Mouse (Mus musculus) limb, embryonic 12.5 days (tissue): Measurements from ENCODE around the gene Tnfaip8l3. TPM values are rescaled to one million over a fixed set of nuclear protein-coding genes. Genes with fewer than 3 reads are reported as not detected.
A peak's percentile ranks its signal among the peaks of the same experiment; 100 is the strongest.

Experiments
- ATAC-seq: fragments of 200-750 bp; cut with Nextera tagmentation; 2 replicates; pipeline ENCODE4 v1.8.0; 2017; ENCODE audit warnings: low read depth, moderate TSS enrichment; ENCODE audit not compliant: insufficient number of reproducible peaks, insufficient read depth, low FRiP score, low TSS enrichment
- H3K27ac ChIP-seq: fragments of 300-500 bp; sonication (generic); 2 replicates; pipeline ENCODE4 v1.5.1; 2016; ENCODE audit warnings: mild to moderate bottlenecking, moderate library complexity
- H3K27me3 ChIP-seq: fragments of 300-500 bp; sonication (generic); 2 replicates; pipeline ENCODE4 v1.6.1; 2016; ENCODE audit warnings: mild to moderate bottlenecking, moderate library complexity
- H3K36me3 ChIP-seq: fragments of 300-500 bp; sonication (generic); 2 replicates; pipeline ENCODE4 v1.6.1; 2016; ENCODE audit warnings: mild to moderate bottlenecking, moderate library complexity
- H3K4me1 ChIP-seq: fragments of 300-500 bp; sonication (generic); replicated peaks from 2 replicates; pipeline ENCODE4 v1.6.1; 2016
- H3K4me2 ChIP-seq: fragments of 300-500 bp; sonication (generic); 2 replicates; pipeline ENCODE4 v1.6.1; 2016; ENCODE audit warnings: mild to moderate bottlenecking, moderate library complexity
- H3K4me3 ChIP-seq: fragments of 300-500 bp; sonication (generic); replicated peaks from 2 replicates; pipeline ENCODE4 v1.5.1; 2016; ENCODE audit warnings: mild to moderate bottlenecking
- H3K9ac ChIP-seq: fragments of 300-500 bp; sonication (generic); replicated peaks from 2 replicates; pipeline ENCODE4 v1.6.1; 2016; ENCODE audit warnings: mild to moderate bottlenecking, moderate library complexity
- H3K9me3 ChIP-seq: fragments of 300-500 bp; sonication (generic); 2 replicates; pipeline ENCODE4 v1.6.1; 2016; ENCODE audit warnings: mild to moderate bottlenecking, moderate library complexity
- WGBS: fragments of 180-500 bp; shearing (Covaris S2); methylation state at CpG from one replicate; pipeline ENCODE4 v1.1.7; 2016; 5-methylcytosine and 5-hydroxymethylcytosine counted together
- polyA plus RNA-seq: library from polyadenylated mRNA; unstranded; fragments of >200 nt; fragmentation: Nextera tagmentation; extraction: Ambion mirVana; gene quantifications from 2 replicates; pipeline ENCODE4 v1.2.1, GENCODE M21; 2016

Tnfaip8l3 gene
- polyA plus RNA-seq = 0.23 and 0.28 TPM in 2 replicates

DNA sequence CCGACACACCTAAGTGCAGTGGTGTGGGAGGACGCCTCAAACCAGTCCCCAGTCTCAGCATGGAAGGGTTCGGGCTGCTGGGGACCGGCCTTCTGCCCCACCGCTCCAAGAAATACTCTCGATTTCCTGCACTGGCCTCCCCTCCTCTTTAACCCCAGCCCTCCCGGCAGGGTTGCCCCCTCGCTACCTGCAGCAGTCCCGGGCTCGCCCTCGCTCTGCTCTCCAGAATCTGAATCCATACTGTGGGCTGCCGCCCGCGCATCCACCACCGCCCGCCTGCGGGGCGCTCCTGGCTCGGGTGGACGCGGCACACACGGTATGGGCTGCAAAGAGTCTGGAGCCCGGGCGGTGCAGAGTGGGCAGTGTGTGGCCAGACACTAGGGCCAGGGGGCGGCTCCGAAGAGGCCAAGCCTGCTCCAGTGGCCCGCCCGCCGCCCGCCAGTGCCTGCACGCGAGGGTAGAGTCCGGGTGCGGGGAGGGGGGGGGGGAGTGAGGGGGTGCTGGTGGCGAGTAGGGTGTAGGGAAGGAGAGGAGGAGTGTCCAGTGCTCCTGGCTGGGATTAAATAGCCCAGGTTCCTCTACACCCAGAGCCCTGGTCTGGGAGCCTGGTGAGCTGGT, at the start of gene Tnfaip8l3:
Gene Tnfaip8l3, minus strand, starts transcription at position 357 of the 618 bp plus-strand sequence.
- Histone ChIP-seq H3K27me3 (peaks cover 44% of the 10 kb centered on the region), H3K9me3 (no peaks in the 10 kb centered on the region), H3K36me3 (no peaks in the 10 kb centered on the region), H3K4me1 (peaks cover 11% of the 10 kb centered on the region), H3K4me3 (peak within 1 kb of the TSS; percentile 58), H3K4me2 (peak within 1 kb of the TSS; percentile 100), H3K27ac (no peak within 1 kb of the TSS), H3K9ac (peak within 1 kb of the TSS; percentile 74)
- WGBS = under 1% methylated on average over 35 of the region's 35 CpGs
- ATAC-seq = peak; percentile 87

DNA sequence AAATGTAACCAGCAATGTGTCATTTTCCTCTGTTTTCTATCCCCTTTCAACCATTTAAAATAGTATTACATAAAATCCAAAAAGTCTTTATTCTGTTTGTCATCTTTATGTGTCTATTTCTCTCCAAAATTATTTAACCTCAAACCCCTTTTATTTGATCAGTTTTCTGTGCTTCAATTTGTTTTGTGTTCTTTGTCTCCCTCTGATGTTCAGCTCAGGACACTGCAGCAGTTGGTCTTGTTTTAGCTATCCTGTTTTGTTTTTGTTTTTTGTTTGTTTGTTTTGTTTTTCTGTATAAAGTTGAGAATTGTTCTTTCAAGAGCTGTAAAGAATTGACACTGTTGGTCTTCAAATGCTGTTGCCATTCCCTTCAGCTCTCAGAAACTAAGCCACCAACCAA, 44.5 kb upstream of the Tnfaip8l3 start:
- Histone ChIP-seq H3K36me3 (no peaks in the 10 kb centered on the region), H3K4me1 (no peaks in the 10 kb centered on the region), H3K4me2 (no peak overlapping the region), H3K27me3 (no peaks in the 10 kb centered on the region), H3K4me3 (no peak overlapping the region), H3K9ac (no peak overlapping the region), H3K27ac (no peak overlapping the region), H3K9me3 (0 out of 2 replicates have a peak, but pooled peaks cover 5% of the 10 kb centered on the region)
- ATAC-seq = no peak

DNA sequence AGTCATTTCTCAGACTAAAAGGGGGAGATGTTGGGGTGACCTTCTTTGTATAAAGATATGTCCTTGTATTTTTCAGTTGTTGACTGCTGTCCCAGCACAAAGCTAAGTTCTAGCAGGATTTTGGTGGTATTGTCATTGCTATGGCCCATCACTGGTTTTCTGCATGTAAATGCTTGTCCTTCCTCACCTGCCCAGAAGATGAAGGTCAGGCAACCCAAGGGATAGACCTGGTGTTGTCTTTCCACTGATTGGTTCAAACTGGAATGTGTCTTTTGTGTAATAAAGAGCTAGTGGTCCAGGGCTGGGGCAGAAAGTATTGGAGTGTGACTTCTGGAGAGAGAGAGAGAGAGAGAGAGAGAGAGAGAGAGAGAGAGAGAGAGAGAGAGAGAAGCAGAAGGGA, 30.4 kb upstream of the Tnfaip8l3 start:
- Histone ChIP-seq H3K27ac (no peak overlapping the region), H3K9ac (no peak overlapping the region), H3K4me3 (no peak overlapping the region), H3K36me3 (no peaks in the 10 kb centered on the region), H3K4me1 (no peaks in the 10 kb centered on the region), H3K9me3 (peaks cover 3% of the 10 kb centered on the region; the same call in 1 of the 2 replicates), H3K27me3 (no peaks in the 10 kb centered on the region), H3K4me2 (no peak overlapping the region)
- ATAC-seq = no peak

DNA sequence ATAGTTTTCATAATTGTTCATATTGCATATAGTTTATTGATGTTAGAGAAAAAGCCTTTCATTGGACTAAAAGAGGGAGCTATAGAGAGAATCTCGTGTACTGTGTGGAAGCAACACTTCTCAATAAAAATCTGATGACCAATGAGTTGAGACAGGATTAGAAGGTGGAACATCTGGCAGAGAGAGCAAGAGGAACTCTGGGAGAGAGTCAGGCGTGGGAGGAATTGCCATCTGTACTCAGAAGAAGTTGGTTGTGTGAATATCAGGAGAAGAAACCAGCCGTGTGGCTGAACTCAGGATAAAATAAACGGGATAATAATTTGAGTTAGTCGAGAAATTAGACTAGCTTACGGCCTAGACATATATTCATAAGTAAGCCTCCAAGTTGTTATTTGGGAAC, 28.9 kb upstream of the Tnfaip8l3 start:
- Histone ChIP-seq H3K9ac (no peak overlapping the region), H3K27ac (no peak overlapping the region), H3K9me3 (peaks cover under 1% of the 10 kb centered on the region; the same call in 1 of the 2 replicates), H3K36me3 (no peaks in the 10 kb centered on the region), H3K27me3 (no peaks in the 10 kb centered on the region), H3K4me1 (no peaks in the 10 kb centered on the region), H3K4me2 (no peak overlapping the region), H3K4me3 (no peak overlapping the region)
- WGBS = 73% methylated on average over 6 of the region's 6 CpGs
- ATAC-seq = no peak

DNA sequence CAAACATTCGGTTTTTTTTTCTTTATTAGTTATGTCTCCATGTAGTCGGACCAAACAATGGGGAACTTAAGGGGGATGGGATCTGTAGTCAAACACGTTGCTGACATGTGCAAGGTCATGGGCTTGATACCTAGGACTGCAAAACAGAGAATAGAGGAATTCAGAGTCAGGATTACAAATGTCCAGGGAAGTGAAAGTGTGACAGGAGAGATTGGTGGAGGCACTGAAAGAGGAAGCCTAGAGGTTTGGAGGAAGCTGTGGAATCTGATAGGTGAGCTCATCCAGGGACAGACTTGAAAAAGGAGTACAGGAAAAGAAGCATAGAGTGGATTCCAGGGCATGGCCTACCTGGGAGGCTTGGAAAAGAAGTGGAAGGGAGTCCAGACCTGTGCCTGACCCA, 16.1 kb upstream of the Tnfaip8l3 start:
- no peak overlapping the region for H3K4me2 ChIP-seq
- H3K36me3 ChIP-seq = no peaks in the 10 kb centered on the region
- no peaks in the 10 kb centered on the region for H3K4me1 ChIP-seq
- no peak for ATAC-seq
- WGBS = 73% methylated on average over 3 of the region's 3 CpGs
- no peaks in the 10 kb centered on the region for H3K27me3 ChIP-seq
- no peak overlapping the region for H3K9ac ChIP-seq
- no peaks in the 10 kb centered on the region for H3K9me3 ChIP-seq
- no peak overlapping the region for H3K27ac ChIP-seq
- H3K4me3 ChIP-seq = no peak overlapping the region

DNA sequence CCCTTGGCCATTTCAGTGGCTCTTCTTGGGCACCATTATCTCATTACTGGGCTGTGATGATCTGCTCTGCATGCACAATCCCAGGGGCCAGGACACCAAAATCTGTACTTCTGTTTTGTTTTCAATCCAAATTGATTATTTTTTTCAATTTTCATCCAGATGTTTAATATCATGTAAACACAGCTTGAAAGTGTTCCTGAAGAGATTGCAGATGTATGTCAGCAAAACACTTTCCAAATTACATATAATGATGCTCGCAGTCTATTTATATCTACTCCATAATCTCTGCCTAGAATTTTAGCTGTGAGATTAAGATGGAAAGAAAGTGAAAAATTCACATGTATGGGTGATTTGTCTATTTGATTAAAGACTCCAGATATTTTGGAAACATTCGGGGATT, 9.6 kb upstream of the Tnfaip8l3 start:
- no peak for ATAC-seq
- H3K27me3 ChIP-seq = no peaks in the 10 kb centered on the region; the same call in 1 of the 2 replicates
- no peak overlapping the region for H3K27ac ChIP-seq
- H3K4me2 ChIP-seq = no peak overlapping the region
- WGBS = 91% methylated on average over 2 of the region's 2 CpGs
- no peaks in the 10 kb centered on the region for H3K9me3 ChIP-seq
- no peaks in the 10 kb centered on the region for H3K36me3 ChIP-seq
- no peak overlapping the region for H3K9ac ChIP-seq
- no peak overlapping the region for H3K4me3 ChIP-seq
- H3K4me1 ChIP-seq = no peaks in the 10 kb centered on the region

DNA sequence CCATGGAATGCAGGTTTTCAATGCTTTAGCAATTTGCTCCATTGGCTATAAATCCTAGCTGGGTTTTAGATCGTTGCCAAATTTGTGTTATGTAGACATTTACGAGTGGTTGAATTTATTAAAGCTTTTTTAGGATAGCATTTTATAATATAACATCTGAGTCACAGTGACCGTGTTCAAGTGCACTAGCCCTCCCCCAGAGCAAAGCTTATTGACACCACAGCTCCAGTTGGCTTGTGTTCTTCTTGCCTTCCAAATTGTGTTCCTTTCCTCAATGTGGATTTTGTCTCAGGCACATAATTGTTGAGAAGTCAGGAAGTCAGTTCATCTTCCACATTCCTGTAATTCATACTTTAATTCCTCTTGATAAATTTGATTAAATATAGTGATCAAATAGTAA, 6.7 kb upstream of the Tnfaip8l3 start:
- H3K4me2 ChIP-seq = no peak overlapping the region
- H3K4me3 ChIP-seq = no peak overlapping the region
- H3K36me3 ChIP-seq = no peaks in the 10 kb centered on the region
- no peak overlapping the region for H3K9ac ChIP-seq
- no peaks in the 10 kb centered on the region for H3K4me1 ChIP-seq
- WGBS = 75% methylated on average over 3 of the region's 3 CpGs
- peaks cover 1% of the 10 kb centered on the region for H3K27me3 ChIP-seq
- ATAC-seq = no peak
- no peaks in the 10 kb centered on the region for H3K9me3 ChIP-seq
- no peak overlapping the region for H3K27ac ChIP-seq

DNA sequence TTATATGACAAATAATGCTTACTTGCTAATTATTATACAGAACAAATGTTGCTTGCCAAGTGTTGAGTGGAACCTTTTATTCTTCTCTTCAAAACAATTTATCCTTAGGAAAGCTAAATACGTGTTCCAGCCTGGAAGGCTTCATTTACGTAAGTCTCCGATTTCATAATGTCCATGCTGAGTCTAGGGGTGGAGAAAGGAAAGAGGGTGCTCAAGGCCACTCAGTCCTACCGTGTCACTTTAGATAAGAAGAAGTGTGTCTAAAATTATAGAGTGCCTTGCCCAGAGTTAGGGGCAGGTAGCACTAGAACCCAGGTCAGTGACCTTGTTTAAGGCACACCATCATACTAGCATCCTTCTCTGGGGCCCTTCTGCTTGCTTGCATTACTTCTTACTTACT, 5.5 kb upstream of the Tnfaip8l3 start:
- Histone ChIP-seq H3K4me2 (no peak overlapping the region), H3K9ac (no peak overlapping the region), H3K4me3 (no peak overlapping the region), H3K9me3 (no peaks in the 10 kb centered on the region), H3K36me3 (no peaks in the 10 kb centered on the region), H3K27ac (no peak overlapping the region), H3K4me1 (peaks cover 6% of the 10 kb centered on the region), H3K27me3 (peaks cover 13% of the 10 kb centered on the region)
- ATAC-seq = no peak
- WGBS = 84% methylated on average over 4 of the region's 4 CpGs

DNA sequence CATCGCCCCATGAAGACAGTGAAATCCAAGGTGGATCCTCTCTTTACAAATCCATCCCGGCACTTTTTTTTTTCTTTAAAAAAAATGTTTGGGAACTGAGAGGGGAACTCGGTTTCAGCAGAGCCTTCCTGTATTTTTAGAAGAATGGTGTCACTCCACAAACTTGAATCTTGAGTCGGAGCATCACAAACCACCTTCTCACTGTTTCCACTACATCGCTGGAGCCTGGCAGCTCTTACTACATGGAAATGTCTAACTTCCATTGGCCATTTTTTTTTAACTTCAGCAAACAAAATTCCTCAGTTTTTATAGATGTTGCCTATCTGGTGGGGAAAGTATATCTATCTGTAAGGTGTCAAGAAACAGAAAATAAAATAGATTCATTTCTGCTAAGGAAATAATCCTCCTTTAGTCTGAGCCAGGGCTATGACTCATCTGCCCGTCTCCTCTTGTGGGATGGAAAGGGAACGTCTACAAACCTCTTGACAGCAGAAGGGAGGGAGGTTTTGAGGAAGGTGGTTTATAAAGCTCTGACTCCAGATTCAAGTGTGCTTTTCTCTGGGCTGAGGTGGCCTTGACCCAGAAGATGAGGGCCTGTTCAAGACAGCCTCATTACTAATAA, 3.4 kb upstream of the Tnfaip8l3 start:
- ATAC-seq = no peak
- WGBS = 76% methylated on average over 7 of the region's 7 CpGs
- Histone ChIP-seq H3K4me2 (no peak overlapping the region), H3K4me1 (peaks cover 11% of the 10 kb centered on the region), H3K9me3 (no peaks in the 10 kb centered on the region), H3K36me3 (no peaks in the 10 kb centered on the region), H3K27ac (no peak overlapping the region), H3K4me3 (no peak overlapping the region), H3K27me3 (peaks cover 33% of the 10 kb centered on the region), H3K9ac (no peak overlapping the region)

DNA sequence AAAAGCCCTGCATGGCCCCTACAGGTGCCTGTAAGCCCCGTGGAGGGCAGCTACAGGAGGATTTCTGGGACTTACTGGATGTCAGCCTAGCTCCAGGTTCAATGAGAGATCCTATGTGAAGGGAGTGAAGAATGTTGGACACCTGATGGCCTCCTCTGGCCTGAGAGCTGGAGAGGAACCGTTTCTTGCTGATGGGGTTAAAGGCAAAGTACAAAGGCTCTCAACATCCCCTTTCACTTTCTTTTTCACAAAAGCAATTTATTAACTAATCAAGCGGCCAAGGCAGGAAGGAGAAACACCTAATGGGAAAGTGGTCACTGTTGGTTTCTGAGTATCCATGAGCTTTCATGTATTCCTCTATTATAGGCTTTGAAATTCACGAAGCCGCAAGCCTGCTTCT, 1.0 kb upstream of the Tnfaip8l3 start:
- H3K9me3 ChIP-seq = no peaks in the 10 kb centered on the region
- ATAC-seq = no peak
- 37% methylated on average over 5 of the region's 5 CpGs for WGBS
- no peak overlapping the region for H3K27ac ChIP-seq
- H3K9ac ChIP-seq = no peak overlapping the region
- no peaks in the 10 kb centered on the region for H3K36me3 ChIP-seq
- H3K4me2 ChIP-seq = peak overlapping the region; percentile 100
- peak overlapping the region; percentile 58 for H3K4me3 ChIP-seq
- H3K27me3 ChIP-seq = peaks cover 41% of the 10 kb centered on the region
- peaks cover 11% of the 10 kb centered on the region for H3K4me1 ChIP-seq

DNA sequence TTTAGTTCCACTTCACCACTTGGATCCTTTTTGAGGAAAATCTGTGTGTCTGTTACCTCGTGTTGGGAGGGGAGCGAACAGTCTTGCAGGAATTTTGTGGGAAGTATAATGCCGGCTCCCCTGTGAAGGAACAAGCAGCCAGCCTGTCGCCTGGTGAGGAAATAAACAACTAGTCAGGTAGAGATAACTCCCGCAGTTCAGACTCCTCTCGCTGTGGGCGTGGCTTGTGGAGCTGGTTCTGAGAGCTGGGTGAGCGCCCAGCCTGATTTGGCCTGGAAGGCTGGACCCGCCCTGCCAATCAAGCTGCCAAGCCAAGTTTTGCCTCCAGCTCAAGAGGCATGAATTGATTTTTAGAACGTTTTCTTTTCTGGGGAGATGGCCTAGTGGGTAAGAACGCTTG, 589 bp upstream of the Tnfaip8l3 start:
- H3K27me3 ChIP-seq = peaks cover 44% of the 10 kb centered on the region
- H3K27ac ChIP-seq = no peak overlapping the region
- peak overlapping the region; percentile 58 for H3K4me3 ChIP-seq
- no peaks in the 10 kb centered on the region for H3K36me3 ChIP-seq
- no peaks in the 10 kb centered on the region for H3K9me3 ChIP-seq
- no peak overlapping the region for H3K9ac ChIP-seq
- ATAC-seq = 0 out of 2 replicates have a peak, but pooled peaks have one; percentile 47
- H3K4me2 ChIP-seq = peak overlapping the region; percentile 100
- peaks cover 11% of the 10 kb centered on the region for H3K4me1 ChIP-seq
- 1% methylated on average over 11 of the region's 11 CpGs for WGBS

DNA sequence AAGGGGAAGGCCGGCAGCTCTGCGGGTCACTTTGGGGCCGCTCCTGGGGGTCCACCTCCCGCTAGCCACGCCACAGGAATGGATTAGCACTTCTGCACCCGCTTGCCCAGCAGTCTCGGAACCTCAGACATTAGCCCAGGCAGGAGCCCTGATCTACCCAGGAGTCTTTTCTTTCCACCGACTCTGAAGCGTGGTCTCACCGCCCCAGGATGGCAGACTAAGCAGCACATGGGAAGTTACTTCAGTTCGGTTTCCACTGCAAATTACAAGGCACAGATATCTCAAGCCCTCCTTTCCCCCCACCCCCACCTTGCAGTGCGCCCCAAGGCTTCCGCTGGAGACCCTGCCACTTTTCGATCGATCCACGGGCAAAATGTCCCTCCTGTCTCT, 551 bp downstream of the Tnfaip8l3 start:
- no peak for ATAC-seq
- H3K27ac ChIP-seq = no peak overlapping the region
- H3K4me1 ChIP-seq = peaks cover 11% of the 10 kb centered on the region
- H3K4me3 ChIP-seq = peak overlapping the region; percentile 58
- peaks cover 44% of the 10 kb centered on the region for H3K27me3 ChIP-seq
- WGBS = 2% methylated on average over 16 of the region's 16 CpGs
- no peaks in the 10 kb centered on the region for H3K36me3 ChIP-seq
- H3K4me2 ChIP-seq = peak overlapping the region; percentile 100
- H3K9me3 ChIP-seq = no peaks in the 10 kb centered on the region
- peak overlapping the region; percentile 74 for H3K9ac ChIP-seq
